Mouse (Mus musculus) heart, postnatal 0 days (tissue): ENCODE data around the gene Slc24a4.

ENCODE experiments used
- CTCF ChIP-seq: IDR thresholded peaks from 2 replicates; pipeline ENCODE4 v1.5.1; 2016; ENCODE audit warnings: antibody characterized with exemption, control low read depth, low read depth
- EP300 ChIP-seq: IDR thresholded peaks from 2 replicates; pipeline ENCODE4 v1.6.1; 2016; ENCODE audit warnings: antibody characterized with exemption, low read depth

GRCm38 (mm10) chr12:102309099-102309799 is 180.7 kb downstream of the Slc24a4 start:
- TF ChIP-seq EP300 (no peak), CTCF (no peak)
